Mouse (Mus musculus): ENCODE results near the gene Aldh2. TPM values are rescaled to one million over a fixed set of nuclear protein-coding genes. Genes with fewer than 3 reads are reported as not detected.

Gene Aldh2
- polyA plus RNA-seq, 1 experiment from 2014 or later = 121 TPM

GRCm38 (mm10) chr5:121569881-121570420 lies 23.7 kb downstream of the Aldh2 start:
- Histone ChIP-seq H3K9ac (no peak overlapping the region), H3K27me3 (replicated peaks) (no peaks in the 10 kb centered on the region), H3K9me3 (no peaks in the 10 kb centered on the region), H3K4me3 (no peak overlapping the region), H3K4me2 (no peak overlapping the region), H3K27ac (no peak overlapping the region), H3K4me1 (no peaks in the 10 kb centered on the region), H3K36me3 (replicated peaks) (peaks cover 4% of the 10 kb centered on the region; the same call in 1 of the 2 replicates)
- WGBS = 67% methylated on average over 8 of the region's 9 CpGs
- no peak for ATAC-seq (replicated peaks)

GRCm38 (mm10) chr5:121566035-121566681 lies 27.5 kb downstream of the Aldh2 start:
- Histone ChIP-seq H3K27ac (no peak overlapping the region), H3K36me3 (replicated peaks) (no peaks in the 10 kb centered on the region), H3K4me2 (no peak overlapping the region), H3K9me3 (no peaks in the 10 kb centered on the region), H3K4me3 (no peak overlapping the region), H3K27me3 (replicated peaks) (no peaks in the 10 kb centered on the region), H3K4me1 (peaks cover 3% of the 10 kb centered on the region; the same call in 1 of the 2 replicates), H3K9ac (no peak overlapping the region)
- no peak for ATAC-seq (replicated peaks)
- WGBS = 91% methylated on average over 16 of the region's 16 CpGs

GRCm38 (mm10) chr5:121564468-121564895 lies 29.1 kb downstream of the Aldh2 start:
- H3K27me3 ChIP-seq (replicated peaks) = no peaks in the 10 kb centered on the region
- H3K36me3 ChIP-seq (replicated peaks) = no peaks in the 10 kb centered on the region
- no peak overlapping the region for H3K4me3 ChIP-seq
- no peaks in the 10 kb centered on the region for H3K9me3 ChIP-seq
- peak overlapping the region; percentile 32 for H3K4me2 ChIP-seq
- H3K4me1 ChIP-seq = peaks cover 3% of the 10 kb centered on the region; the same call in 1 of the 2 replicates
- WGBS = 14% methylated on average over 11 of the region's 11 CpGs
- no peak overlapping the region for H3K9ac ChIP-seq
- no peak overlapping the region for H3K27ac ChIP-seq
- no peak for ATAC-seq (replicated peaks)

GRCm38 (mm10) chr5:121562436-121562835 lies 31.2 kb downstream of the Aldh2 start:
- Histone ChIP-seq H3K4me2 (no peak overlapping the region), H3K9ac (no peak overlapping the region), H3K27me3 (replicated peaks) (no peaks in the 10 kb centered on the region), H3K36me3 (replicated peaks) (no peaks in the 10 kb centered on the region), H3K4me1 (peaks cover 3% of the 10 kb centered on the region; the same call in 1 of the 2 replicates), H3K4me3 (no peak overlapping the region), H3K9me3 (no peaks in the 10 kb centered on the region), H3K27ac (no peak overlapping the region)
- no peak for ATAC-seq (replicated peaks)
- 90% methylated on average over 3 of the region's 3 CpGs for WGBS

GRCm38 (mm10) chr5:121549196-121549595 lies 44.4 kb downstream of the Aldh2 start:
- no peaks in the 10 kb centered on the region for H3K36me3 ChIP-seq (replicated peaks)
- 87% methylated on average over 7 of the region's 7 CpGs for WGBS
- no peak for ATAC-seq (replicated peaks)
- H3K4me1 ChIP-seq = peaks cover 16% of the 10 kb centered on the region
- no peaks in the 10 kb centered on the region for H3K9me3 ChIP-seq
- H3K4me3 ChIP-seq = no peak overlapping the region
- H3K9ac ChIP-seq = no peak overlapping the region
- H3K4me2 ChIP-seq = no peak overlapping the region
- no peaks in the 10 kb centered on the region for H3K27me3 ChIP-seq (replicated peaks)
- no peak overlapping the region for H3K27ac ChIP-seq

- H3K9me3 ChIP-seq = no peaks in the 10 kb centered on the region
- no peak overlapping the region for H3K4me3 ChIP-seq
- H3K4me1 ChIP-seq = peaks cover 37% of the 10 kb centered on the region
- H3K27me3 ChIP-seq (replicated peaks) = no peaks in the 10 kb centered on the region
- no peak overlapping the region for H3K4me2 ChIP-seq
- no peak overlapping the region for H3K27ac ChIP-seq
- WGBS = 97% methylated on average over 3 of the region's 3 CpGs
- H3K36me3 ChIP-seq (replicated peaks) = no peaks in the 10 kb centered on the region
- no peak for ATAC-seq (replicated peaks)
- no peak overlapping the region for H3K9ac ChIP-seq
Measured at GRCm38 (mm10) chr5:121547084-121547483, 46.5 kb downstream of the Aldh2 start.

GRCm38 (mm10) chr5:121546530-121546895 lies 47.1 kb downstream of the Aldh2 start:
- Histone ChIP-seq H3K27ac (peak overlapping the region; percentile 98), H3K36me3 (replicated peaks) (no peaks in the 10 kb centered on the region), H3K4me1 (peaks cover 38% of the 10 kb centered on the region), H3K27me3 (replicated peaks) (no peaks in the 10 kb centered on the region), H3K9ac (peak overlapping the region; percentile 92), H3K4me2 (peak overlapping the region; percentile 63), H3K9me3 (no peaks in the 10 kb centered on the region), H3K4me3 (peak overlapping the region; percentile 75)
- peak; percentile 15; the same call in 1 of the 2 replicates for ATAC-seq (replicated peaks)
- WGBS = 40% methylated on average over 6 of the region's 6 CpGs

GRCm38 (mm10) chr5:121545793-121546529 lies 47.7 kb downstream of the Aldh2 start, which contains the start of gene Mapkapk5:
TSS of gene Mapkapk5 (minus strand) at chr5:121545905.
- WGBS = 2% methylated on average over 51 of the region's 55 CpGs
- H3K9ac ChIP-seq = peak within 1 kb of the TSS; percentile 92
- peak within 1 kb of the TSS; percentile 98 for H3K27ac ChIP-seq
- H3K9me3 ChIP-seq = no peaks in the 10 kb centered on the region
- H3K4me1 ChIP-seq = peaks cover 38% of the 10 kb centered on the region
- no peaks in the 10 kb centered on the region for H3K27me3 ChIP-seq (replicated peaks)
- H3K36me3 ChIP-seq (replicated peaks) = no peaks in the 10 kb centered on the region
- ATAC-seq (replicated peaks) = peak; percentile 95
- H3K4me3 ChIP-seq = peak within 1 kb of the TSS; percentile 75
- peak within 1 kb of the TSS; percentile 63 for H3K4me2 ChIP-seq

- Histone ChIP-seq H3K27me3 (replicated peaks) (no peaks in the 10 kb centered on the region), H3K27ac (peak within 1 kb of the TSS; percentile 98), H3K9me3 (no peaks in the 10 kb centered on the region), H3K4me1 (peaks cover 38% of the 10 kb centered on the region), H3K36me3 (replicated peaks) (no peaks in the 10 kb centered on the region), H3K9ac (peak within 1 kb of the TSS; percentile 92), H3K4me2 (peak within 1 kb of the TSS; percentile 63), H3K4me3 (peak within 1 kb of the TSS; percentile 75)
- peak; percentile 69 for ATAC-seq (replicated peaks)
- under 1% methylated on average over 79 of the region's 97 CpGs for WGBS
Measured at GRCm38 (mm10) chr5:121544910-121545792, 48.5 kb downstream of the Aldh2 start, which contains the start of the genes Adam1a and Gm42878. TSS of gene Adam1a (minus strand) at chr5:121545482. TSS of gene Gm42878 (minus strand) at chr5:121545482.

- Histone ChIP-seq H3K4me1 (peaks cover 38% of the 10 kb centered on the region), H3K36me3 (replicated peaks) (no peaks in the 10 kb centered on the region), H3K4me3 (no peak overlapping the region), H3K9me3 (no peaks in the 10 kb centered on the region), H3K27me3 (replicated peaks) (no peaks in the 10 kb centered on the region), H3K27ac (no peak overlapping the region), H3K4me2 (no peak overlapping the region), H3K9ac (no peak overlapping the region)
- WGBS = 79% methylated on average over 3 of the region's 3 CpGs
- no peak for ATAC-seq (replicated peaks)
Measured at GRCm38 (mm10) chr5:121543370-121543769, 50.3 kb downstream of the Aldh2 start.

GRCm38 (mm10) chr5:121541235-121541634 lies 52.4 kb downstream of the Aldh2 start:
- H3K4me1 ChIP-seq = peaks cover 29% of the 10 kb centered on the region
- no peaks in the 10 kb centered on the region for H3K27me3 ChIP-seq (replicated peaks)
- no peak overlapping the region for H3K9ac ChIP-seq
- peaks cover under 1% of the 10 kb centered on the region; the same call in 1 of the 2 replicates for H3K36me3 ChIP-seq (replicated peaks)
- no peak overlapping the region for H3K4me2 ChIP-seq
- ATAC-seq (replicated peaks) = no peak
- H3K9me3 ChIP-seq = no peaks in the 10 kb centered on the region
- no peak overlapping the region for H3K27ac ChIP-seq
- no peak overlapping the region for H3K4me3 ChIP-seq
- 87% methylated on average over 7 of the region's 7 CpGs for WGBS

All from midbrain, embryonic 15.5 days (tissue).